Mouse (Mus musculus) CH12.LX (cell line): Measurements from ENCODE around the gene Zfp609.

ENCODE experiments used
- CTCF ChIP-seq, 2 experiments: IDR thresholded peaks in 1 of 2; conservative IDR thresholded peaks in 1 of 2; 2 replicates each; pipeline ENCODE4 v1.5.1; 2011 to 2012; ENCODE audit warnings: low read depth in 2 of 2, low read length in 2 of 2, improper control_type of control experiment in 1 of 2, inconsistent platforms in 1 of 2, mild to moderate bottlenecking in 1 of 2, moderate library complexity in 1 of 2
- EP300 ChIP-seq: IDR thresholded peaks from 2 replicates; pipeline ENCODE4 v1.6.1; 2011; ENCODE audit warnings: low read length, improper control_type of control experiment
- KAT2A ChIP-seq: IDR thresholded peaks from 2 replicates; pipeline ENCODE4 v1.6.1; 2012; ENCODE audit warnings: low read length, improper control_type of control experiment, inconsistent platforms; ENCODE audit not compliant: insufficient replicate concordance
- RCOR1 ChIP-seq: conservative IDR thresholded peaks from 2 replicates; pipeline ENCODE4 v1.6.1; 2012; ENCODE audit warnings: low read depth, mild to moderate bottlenecking, inconsistent platforms, low read length, improper control_type of control experiment

GRCm38 (mm10) chr9:65820301-65820700 is 7.1 kb downstream of the Zfp609 start:
- TF ChIP-seq KAT2A (no peak), CTCF (conservative IDR thresholded peaks at IDR 0.05 in 1 of 2, IDR thresholded peaks at IDR 0.05 in 1 of 2; ENCODE audit: low read depth in 2 of 2, low read length in 2 of 2) (no peak), RCOR1 (no peak), EP300 (no peak)
